Mouse (Mus musculus): ENCODE measurements at regions not wholly inside any gene's neighbourhood (a gene's known extent, or its start where the extent isn't known, plus 50 kb on each side); places are given as distances from the start of the nearest gene placed in this dataset.

GRCm38 (mm10) chr10:67376638-67377037 lies 91.5 kb upstream of the Nrbf2 start:
- no peak for TF ChIP-seq CTCF (IDR thresholded peaks at IDR 0.05; ENCODE audit: borderline replicate concordance, insufficient read depth, low read depth, low read length)
- no peak for TF ChIP-seq POLR2A (IDR thresholded peaks at IDR 0.05; ENCODE audit: borderline replicate concordance, insufficient read depth, low read length)
- Histone ChIP-seq H3K4me3 (replicated peaks; ENCODE audit: insufficient read depth, low read depth, low read length) (no peak overlapping the region), H3K27me3 (ENCODE audit: control insufficient read depth, insufficient read depth, low read length) (no peaks in the 10 kb centered on the region; the same call in 1 of the 2 replicates), H3K4me1 (ENCODE audit: control insufficient read depth, insufficient read depth, low read length) (no peaks in the 10 kb centered on the region), H3K27ac (ENCODE audit: insufficient read depth, low read length) (no peak overlapping the region)
- 94% methylated on average over 5 of the region's 5 CpGs for WGBS
- no peak for DNase-seq

DNA sequence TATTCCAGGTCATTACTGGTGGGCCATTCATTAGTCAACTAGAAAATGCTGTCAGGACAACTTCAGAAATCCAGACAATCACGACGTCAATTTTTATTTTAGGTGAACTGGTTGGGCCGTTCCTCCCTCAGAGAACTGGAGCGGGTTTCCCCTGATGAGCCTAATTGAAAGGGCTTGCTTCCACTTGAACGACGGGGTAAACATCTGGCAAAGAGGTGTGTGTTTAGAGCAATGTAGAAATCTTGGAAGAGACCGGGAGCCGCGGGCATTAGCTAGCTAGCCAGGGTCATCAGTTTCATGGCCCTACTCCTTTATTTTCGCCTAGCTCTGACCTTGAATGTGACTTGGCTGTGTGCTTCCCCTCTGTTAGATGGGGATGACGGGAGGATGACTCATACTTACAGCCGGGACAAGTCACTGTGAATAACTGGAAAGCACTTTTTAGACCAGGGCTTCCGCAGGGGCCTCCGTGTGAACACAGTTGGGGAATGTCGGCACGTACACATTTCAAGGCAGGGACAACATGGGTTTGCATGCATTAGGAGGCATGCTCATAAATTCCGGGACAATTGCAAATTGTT lies 92.6 kb upstream of the Nrbf2 start:
- H3K4me3 ChIP-seq (replicated peaks; ENCODE audit: insufficient read depth, low read depth, low read length), result no peak overlapping the region
- no peaks in the 10 kb centered on the region; the same call in 1 of the 2 replicates for H3K27me3 ChIP-seq (ENCODE audit: control insufficient read depth, insufficient read depth, low read length)
- H3K27ac ChIP-seq (ENCODE audit: insufficient read depth, low read length), result no peak overlapping the region
- no peaks in the 10 kb centered on the region for H3K4me1 ChIP-seq (ENCODE audit: control insufficient read depth, insufficient read depth, low read length)
- 69% methylated on average over 17 of the region's 17 CpGs for WGBS
- DNase-seq, result no peak
- TF ChIP-seq POLR2A (IDR thresholded peaks at IDR 0.05; ENCODE audit: borderline replicate concordance, insufficient read depth, low read length) (no peak), CTCF (IDR thresholded peaks at IDR 0.05; ENCODE audit: borderline replicate concordance, insufficient read depth, low read depth, low read length) (no peak)

GRCm38 (mm10) chr10:67380174-67380573 lies 95.1 kb upstream of the Nrbf2 start:
- no peaks in the 10 kb centered on the region; the same call in 1 of the 2 replicates for H3K27me3 ChIP-seq (ENCODE audit: control insufficient read depth, insufficient read depth, low read length)
- no peak overlapping the region for H3K4me3 ChIP-seq (replicated peaks; ENCODE audit: insufficient read depth, low read depth, low read length)
- no peak overlapping the region for H3K27ac ChIP-seq (ENCODE audit: insufficient read depth, low read length)
- TF ChIP-seq CTCF (IDR thresholded peaks at IDR 0.05; ENCODE audit: borderline replicate concordance, insufficient read depth, low read depth, low read length), result no peak
- TF ChIP-seq POLR2A (IDR thresholded peaks at IDR 0.05; ENCODE audit: borderline replicate concordance, insufficient read depth, low read length), result no peak
- DNase-seq, result no peak
- 96% methylated on average over 5 of the region's 5 CpGs for WGBS
- H3K4me1 ChIP-seq (ENCODE audit: control insufficient read depth, insufficient read depth, low read length), result no peaks in the 10 kb centered on the region

GRCm38 (mm10) chr10:67383352-67383751 lies 98.2 kb upstream of the Nrbf2 start:
- H3K27ac ChIP-seq (ENCODE audit: insufficient read depth, low read length), result no peak overlapping the region
- DNase-seq, result no peak

DNA sequence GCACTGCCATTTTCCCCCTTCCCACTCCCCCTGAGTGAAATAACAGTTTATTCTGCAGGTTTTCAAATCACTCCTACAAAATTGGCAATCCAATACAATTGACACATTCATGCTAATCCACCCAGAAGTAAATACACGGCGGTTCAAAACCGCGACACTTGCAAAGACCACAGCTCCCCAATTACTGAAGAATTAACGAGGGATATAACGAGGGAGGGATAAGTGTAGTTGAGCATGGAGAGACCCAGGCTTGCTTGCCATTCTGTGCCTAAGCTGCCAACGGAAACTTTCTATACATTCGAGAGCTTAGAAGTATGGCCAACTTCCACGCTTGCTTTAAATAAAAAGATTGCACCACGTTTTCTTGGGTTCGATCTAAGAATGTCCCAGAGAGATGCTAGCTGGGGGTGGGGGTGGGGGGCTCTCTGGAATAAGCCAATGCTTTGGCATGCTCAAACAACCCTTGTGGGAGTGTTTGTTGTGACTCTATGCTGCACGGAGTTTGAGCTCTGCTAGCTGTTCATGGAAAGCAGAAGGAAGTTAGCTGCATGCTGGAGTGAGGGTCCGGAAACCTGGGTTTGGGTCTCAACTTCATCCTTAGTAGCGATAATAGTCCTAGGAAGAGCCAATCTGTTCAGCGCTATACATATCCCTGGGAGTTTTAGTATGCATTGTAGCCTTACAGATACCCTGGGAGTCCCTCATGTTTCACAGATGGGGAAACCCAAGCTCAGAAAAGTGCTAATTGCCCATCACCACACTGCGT lies 98.9 kb upstream of the Nrbf2 start:
- H3K4me3 ChIP-seq (replicated peaks; ENCODE audit: insufficient read depth, low read depth, low read length), result no peak overlapping the region
- no peak overlapping the region for H3K27ac ChIP-seq (ENCODE audit: insufficient read depth, low read length)
- WGBS, result 83% methylated on average over 16 of the region's 16 CpGs
- no peaks in the 10 kb centered on the region for H3K27me3 ChIP-seq (ENCODE audit: control insufficient read depth, insufficient read depth, low read length)
- TF ChIP-seq CTCF (IDR thresholded peaks at IDR 0.05; ENCODE audit: borderline replicate concordance, insufficient read depth, low read depth, low read length), result no peak
- no peak for TF ChIP-seq POLR2A (IDR thresholded peaks at IDR 0.05; ENCODE audit: borderline replicate concordance, insufficient read depth, low read length)
- no peaks in the 10 kb centered on the region for H3K4me1 ChIP-seq (ENCODE audit: control insufficient read depth, insufficient read depth, low read length)
- DNase-seq, result no peak

More at GRCm38 (mm10) chr10:67383352-67383751, 98.2 kb upstream of the Nrbf2 start:
- TF ChIP-seq CTCF (IDR thresholded peaks at IDR 0.05; ENCODE audit: borderline replicate concordance, insufficient read depth, low read depth, low read length) (no peak), POLR2A (IDR thresholded peaks at IDR 0.05; ENCODE audit: borderline replicate concordance, insufficient read depth, low read length) (no peak)
- Histone ChIP-seq H3K27me3 (ENCODE audit: control insufficient read depth, insufficient read depth, low read length) (no peaks in the 10 kb centered on the region), H3K4me3 (replicated peaks; ENCODE audit: insufficient read depth, low read depth, low read length) (no peak overlapping the region), H3K4me1 (ENCODE audit: control insufficient read depth, insufficient read depth, low read length) (no peaks in the 10 kb centered on the region)
- 87% methylated on average over 4 of the region's 4 CpGs for WGBS

GRCm38 (mm10) chr10:67384568-67384958 lies 99.5 kb upstream of the Nrbf2 start:
- Histone ChIP-seq H3K27ac (ENCODE audit: insufficient read depth, low read length) (no peak overlapping the region), H3K4me1 (ENCODE audit: control insufficient read depth, insufficient read depth, low read length) (no peaks in the 10 kb centered on the region), H3K4me3 (replicated peaks; ENCODE audit: insufficient read depth, low read depth, low read length) (no peak overlapping the region), H3K27me3 (ENCODE audit: control insufficient read depth, insufficient read depth, low read length) (no peaks in the 10 kb centered on the region)
- TF ChIP-seq POLR2A (IDR thresholded peaks at IDR 0.05; ENCODE audit: borderline replicate concordance, insufficient read depth, low read length) (no peak), CTCF (IDR thresholded peaks at IDR 0.05; ENCODE audit: borderline replicate concordance, insufficient read depth, low read depth, low read length) (no peak)
- 23% methylated on average over 4 of the region's 4 CpGs for WGBS
- DNase-seq, result no peak

DNA sequence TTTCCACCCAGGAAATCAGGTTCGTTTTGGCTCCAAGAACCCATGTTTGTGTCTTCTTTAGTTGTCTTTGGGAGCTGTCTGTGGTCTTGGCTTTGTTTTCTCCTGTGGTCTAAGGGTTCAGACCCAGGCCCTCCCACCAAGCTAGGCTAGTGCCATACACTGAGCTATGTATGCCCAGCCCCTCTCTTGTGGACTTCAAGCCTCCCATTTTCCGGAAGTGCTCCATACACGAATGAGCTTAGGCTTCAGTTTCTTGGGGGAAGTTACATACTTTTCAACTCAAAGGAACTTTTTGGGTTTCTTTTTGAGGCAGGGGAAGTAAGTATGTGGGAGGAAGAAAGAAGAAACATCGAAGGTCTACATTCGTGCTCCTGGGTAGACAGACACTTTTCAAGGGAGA lies 100.9 kb upstream of the Nrbf2 start:
- H3K4me1 ChIP-seq (ENCODE audit: control insufficient read depth, insufficient read depth, low read length), result no peaks in the 10 kb centered on the region
- no peak overlapping the region for H3K27ac ChIP-seq (ENCODE audit: insufficient read depth, low read length)
- H3K4me3 ChIP-seq (replicated peaks; ENCODE audit: insufficient read depth, low read depth, low read length), result no peak overlapping the region
- H3K27me3 ChIP-seq (ENCODE audit: control insufficient read depth, insufficient read depth, low read length), result no peaks in the 10 kb centered on the region
- no peak for DNase-seq
- no peak for TF ChIP-seq POLR2A (IDR thresholded peaks at IDR 0.05; ENCODE audit: borderline replicate concordance, insufficient read depth, low read length)
- TF ChIP-seq CTCF (IDR thresholded peaks at IDR 0.05; ENCODE audit: borderline replicate concordance, insufficient read depth, low read depth, low read length), result no peak
- WGBS, result 78% methylated on average over 5 of the region's 5 CpGs

DNA sequence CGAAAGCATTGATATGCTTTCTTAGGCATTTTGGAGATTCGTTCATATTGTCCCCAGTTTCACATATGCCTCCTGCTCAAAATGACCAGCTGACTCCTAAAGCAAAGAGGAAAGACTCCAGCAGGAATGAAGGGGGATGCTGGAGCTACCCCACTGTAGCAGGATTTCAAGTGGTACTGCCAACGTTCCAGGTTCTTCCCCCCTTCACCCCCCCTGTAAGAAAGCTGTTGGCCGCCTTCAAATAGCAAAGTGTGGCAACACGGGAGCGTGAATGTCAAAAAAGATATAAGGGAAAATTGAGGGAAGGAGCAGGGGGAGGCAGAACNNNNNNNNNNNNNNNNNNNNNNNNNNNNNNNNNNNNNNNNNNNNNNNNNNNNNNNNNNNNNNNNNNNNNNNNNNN lies 103.7 kb upstream of the Nrbf2 start:
- 17% methylated on average over 6 of the region's 6 CpGs for WGBS
- Histone ChIP-seq H3K4me1 (ENCODE audit: control insufficient read depth, insufficient read depth, low read length) (no peaks in the 10 kb centered on the region), H3K27me3 (ENCODE audit: control insufficient read depth, insufficient read depth, low read length) (no peaks in the 10 kb centered on the region), H3K27ac (ENCODE audit: insufficient read depth, low read length) (no peak overlapping the region), H3K4me3 (replicated peaks; ENCODE audit: insufficient read depth, low read depth, low read length) (no peak overlapping the region)
- TF ChIP-seq POLR2A (IDR thresholded peaks at IDR 0.05; ENCODE audit: borderline replicate concordance, insufficient read depth, low read length), result no peak
- no peak for TF ChIP-seq CTCF (IDR thresholded peaks at IDR 0.05; ENCODE audit: borderline replicate concordance, insufficient read depth, low read depth, low read length)
- no peak for DNase-seq
